9 mouse cellular contexts compared by ENCODE assay signal in genomic region chr10:79766001-79766507, GRCm38 (mm10). TPM values are rescaled to one million over a fixed set of nuclear protein-coding genes. Genes with fewer than 3 reads are reported as not detected.
DNase-seq lines count a peak whose midpoint lies in the region; ATAC-seq and TF ChIP-seq lines count a peak whose summit lies in the region.
"Had no signal": no experiment of that assay in that cellular context is flagged by ENCODE, and none has a peak within 500 bp of the region (broad histone marks: within the 10 kb centered on the region; RNA-seq: fewer than 3 reads in every experiment).

No protein-coding gene starts in this region.

- peaks cover 43% of the 10 kb centered on the region for H3K79me2 ChIP-seq in MEL (ENCODE audit: control insufficient read depth, insufficient read depth, low read length, poor library complexity)

- intact Hi-C loops in heart, postnatal 25 days (cut with DNase I): no loop called here

- H3K4me1 ChIP-seq in heart, embryonic 10.5 days: peaks cover 47% of the 10 kb centered on the region
- H3K4me1 ChIP-seq in MEL (ENCODE audit: control insufficient read depth in 1 of 2, insufficient read depth in 2 of 2, low read length in 2 of 2): peaks cover 0 to 19% of the 10 kb centered on the region in 2 experiments; a peak in 3 of 4 replicates
- H3K4me1 ChIP-seq in hindbrain, embryonic 13.5 days (replicated peaks): peaks cover 46% of the 10 kb centered on the region
- peaks cover 36% of the 10 kb centered on the region for H3K4me1 ChIP-seq in midbrain, embryonic 12.5 days

- TF ChIP-seq CTCF in MEL (IDR thresholded peaks at IDR 0.05 in 2 of 3, conservative IDR thresholded peaks at IDR 0.05 in 1 of 3; ENCODE audit: control insufficient read depth in 1 of 3, insufficient read depth in 1 of 3, low read depth in 2 of 3, low read length in 3 of 3, poor library complexity in 1 of 3, severe bottlenecking in 1 of 3): no peak

- peak overlapping the region; percentile 97 for H3K4me2 ChIP-seq in hindbrain, embryonic 13.5 days
- H3K4me2 ChIP-seq in midbrain, embryonic 12.5 days (replicated peaks): peak overlapping the region; percentile 83

- TF ChIP-seq RAD21 in MEL (IDR thresholded peaks at IDR 0.05; ENCODE audit: low read depth, low read length): no peak

- 7% methylated on average over 16 of the region's 16 CpGs for WGBS in heart, embryonic 10.5 days
- WGBS in hindbrain, embryonic 13.5 days: 9% methylated on average over 16 of the region's 16 CpGs
- WGBS in midbrain, embryonic 12.5 days: 9% methylated on average over 16 of the region's 16 CpGs

- peak; percentile 9 for ATAC-seq in hindbrain, embryonic 13.5 days (ENCODE audit: low FRiP score)
- no peak for ATAC-seq in midbrain, embryonic 12.5 days (ENCODE audit: low FRiP score, low read depth)

- peaks cover 24% of the 10 kb centered on the region for H3K36me3 ChIP-seq in heart, embryonic 10.5 days
- peaks cover 0 to 13% of the 10 kb centered on the region in 2 experiments; a peak in 2 of 4 replicates for H3K36me3 ChIP-seq in MEL (ENCODE audit: control insufficient read depth in 1 of 2, insufficient read depth in 2 of 2, low read length in 2 of 2)
- H3K36me3 ChIP-seq in hindbrain, embryonic 13.5 days: peaks cover 23% of the 10 kb centered on the region
- peaks cover 18% of the 10 kb centered on the region for H3K36me3 ChIP-seq in midbrain, embryonic 12.5 days

- peak overlapping the region; percentile 94 for H3K27ac ChIP-seq in heart, embryonic 10.5 days
- no peak overlapping the region; the same call in 1 of the 2 replicates for H3K27ac ChIP-seq in MEL (ENCODE audit: control insufficient read depth, low read depth, low read length)
- H3K27ac ChIP-seq in hindbrain, embryonic 13.5 days: peak overlapping the region; percentile 94
- H3K27ac ChIP-seq in midbrain, embryonic 12.5 days (replicated peaks): peak overlapping the region; percentile 91

- TF ChIP-seq EP300 in MEL (IDR thresholded peaks at IDR 0.05; ENCODE audit: low read depth in 1 of 2, low read length in 2 of 2): no peak

- H3K4me3 ChIP-seq in heart, embryonic 10.5 days: peak overlapping the region; percentile 77
- H3K4me3 ChIP-seq in MEL (ENCODE audit: control insufficient read depth in 1 of 2, insufficient read depth in 1 of 2, low read depth in 2 of 2, low read length in 2 of 2): peak overlapping the region; percentile 80 to 99
- peak overlapping the region; percentile 91 for H3K4me3 ChIP-seq in hindbrain, embryonic 13.5 days
- H3K4me3 ChIP-seq in midbrain, embryonic 12.5 days: peak overlapping the region; percentile 95

- TF ChIP-seq POLR2A in MEL (IDR thresholded peaks at IDR 0.05; ENCODE audit: control insufficient read depth in 1 of 2, insufficient read depth in 1 of 2, low read depth in 1 of 2, low read length in 2 of 2, poor library complexity in 1 of 2): no peak

- H3K9me3 ChIP-seq in heart, embryonic 10.5 days: no peaks in the 10 kb centered on the region
- H3K9me3 ChIP-seq in MEL (replicated peaks; ENCODE audit: insufficient read depth, low read length): no peaks in the 10 kb centered on the region
- H3K9me3 ChIP-seq in hindbrain, embryonic 13.5 days: no peaks in the 10 kb centered on the region
- no peaks in the 10 kb centered on the region for H3K9me3 ChIP-seq in midbrain, embryonic 12.5 days

- H3K9ac ChIP-seq in MEL (ENCODE audit: control insufficient read depth, low read depth, low read length, poor library complexity, severe bottlenecking): peak overlapping the region; percentile 100
- H3K9ac ChIP-seq in hindbrain, embryonic 13.5 days: peak overlapping the region; percentile 95
- H3K9ac ChIP-seq in midbrain, embryonic 12.5 days (replicated peaks): peak overlapping the region; percentile 93

- no peak for DNase-seq in heart, embryonic 10.5 days (ENCODE audit: low spot score)
- DNase-seq in heart, postnatal 25 days (ENCODE audit: low spot score): no peak
- DNase-seq in MEL (ENCODE audit: low read depth, low spot score): peak; percentile 30
- DNase-seq in right cerebral cortex, postnatal 36 days (ENCODE audit: low spot score in 2 of 2): no peak
- DNase-seq in adrenal gland, postnatal 10 days: no peak
- DNase-seq in gastrocnemius, postnatal 25 days: no peak

- H3K27me3 ChIP-seq in heart, embryonic 10.5 days (ENCODE audit: insufficient read depth, poor library complexity, severe bottlenecking): peaks cover 9% of the 10 kb centered on the region; the same call in 1 of the 2 replicates
- H3K27me3 ChIP-seq in MEL (ENCODE audit: control insufficient read depth in 1 of 2, insufficient read depth in 2 of 2, low read length in 2 of 2): no peaks in the 10 kb centered on the region
- H3K27me3 ChIP-seq in hindbrain, embryonic 13.5 days: peaks cover 7% of the 10 kb centered on the region; the same call in 1 of the 2 replicates
- H3K27me3 ChIP-seq in midbrain, embryonic 12.5 days: peaks cover 3% of the 10 kb centered on the region; the same call in 1 of the 2 replicates

TF ChIP-seq in MEL, 35 proteins besides CTCF, POLR2A, EP300 and RAD21:
- no peak for TF ChIP-seq POLR2AphosphoS2 (IDR thresholded peaks at IDR 0.05; ENCODE audit: low read length)
- no peak for TF ChIP-seq MAX (IDR thresholded peaks at IDR 0.05; ENCODE audit: low read length)
- TF ChIP-seq JUND (IDR thresholded peaks at IDR 0.05; ENCODE audit: low read depth, low read length): no peak
- no peak for TF ChIP-seq TCF12 (IDR thresholded peaks at IDR 0.05; ENCODE audit: low read depth, low read length)
- no peak for TF ChIP-seq ZMIZ1 (IDR thresholded peaks at IDR 0.05; ENCODE audit: low read depth, low read length)
- no peak for TF ChIP-seq POLR2AphosphoS5 (IDR thresholded peaks at IDR 0.05; ENCODE audit: borderline replicate concordance, low read depth, low read length)
- TF ChIP-seq ELF1 (IDR thresholded peaks at IDR 0.05; ENCODE audit: low read depth, low read length): no peak
- no peak for TF ChIP-seq SIN3A (IDR thresholded peaks at IDR 0.05; ENCODE audit: low read length)
- TF ChIP-seq SMC3 (IDR thresholded peaks at IDR 0.05; ENCODE audit: low read depth, low read length): no peak
- no peak for TF ChIP-seq ZNF384 (IDR thresholded peaks at IDR 0.05; ENCODE audit: low read depth, low read length)
TF ChIP-seq in MEL: peak in this region for 0.

RNA-seq across cellular contexts. Expression of gene Rnf126, which starts 0.7 kb away (rescaled TPM):
- polyA plus RNA-seq in heart, embryonic 10.5 days (2016; fragmentation: Nextera tagmentation; extraction: Ambion mirVana): 84.4 and 113 TPM in 2 replicates
- total RNA-seq in heart, postnatal 25 days (2021): 10 to 100 TPM; 21.2 to 22.8 TPM
- total RNA-seq in MEL (2012; rRNA removed): 78.8 and 84.8 TPM in 2 replicates
- 100 to 1,000 TPM; 174 to 184 TPM for polyA plus RNA-seq in MEL (2012; ENCODE audit: insufficient read depth in 1 of 2, insufficient read length in 2 of 2, low read depth in 1 of 2, low replicate concordance in 2 of 2, missing spikeins in 1 of 2)
- 87.9 and 90.7 TPM in 2 replicates for polyA plus RNA-seq in hindbrain, embryonic 13.5 days (2015; fragmentation: Nextera tagmentation; extraction: Ambion mirVana)
- polyA plus RNA-seq in midbrain, embryonic 12.5 days (2016; fragmentation: Nextera tagmentation; extraction: Ambion mirVana): 98.8 and 104 TPM in 2 replicates
- total RNA-seq in adrenal gland, postnatal 10 days (2021): 10 to 100 TPM; 50.8 to 55.1 TPM
- 10 to 100 TPM; 27.4 to 33.4 TPM for total RNA-seq in gastrocnemius, postnatal 25 days (2021)

RNA-seq across cellular contexts. Expression of gene Fstl3, which starts 11.0 kb away (rescaled TPM):
- 7.9 and 8.0 TPM in 2 replicates for polyA plus RNA-seq in heart, embryonic 10.5 days (2016; fragmentation: Nextera tagmentation; extraction: Ambion mirVana)
- 1 to 10 TPM; 2.9 to 4.2 TPM for total RNA-seq in heart, postnatal 25 days (2021)
- total RNA-seq in MEL (2012; rRNA removed): 2.2 and 4.3 TPM in 2 replicates
- 1 to 10 TPM in 1 of 2 experiments, not detected in 1; 7.1 TPM for polyA plus RNA-seq in MEL (2012; ENCODE audit: insufficient read depth in 1 of 2, insufficient read length in 2 of 2, low read depth in 1 of 2, low replicate concordance in 2 of 2, missing spikeins in 1 of 2)
- 1.3 and 1.4 TPM in 2 replicates for polyA plus RNA-seq in hindbrain, embryonic 13.5 days (2015; fragmentation: Nextera tagmentation; extraction: Ambion mirVana)
- 1.0 and 1.6 TPM in 2 replicates for polyA plus RNA-seq in midbrain, embryonic 12.5 days (2016; fragmentation: Nextera tagmentation; extraction: Ambion mirVana)
- 1 to 10 TPM; 5.5 to 5.7 TPM for total RNA-seq in adrenal gland, postnatal 10 days (2021)
- 1 to 10 TPM; 2.0 to 2.1 TPM for total RNA-seq in gastrocnemius, postnatal 25 days (2021)

RNA-seq across cellular contexts. Expression of gene Fgf22, which starts 11.2 kb away (rescaled TPM):
- 0.11 and 0.16 TPM in 2 replicates for polyA plus RNA-seq in heart, embryonic 10.5 days (2016; fragmentation: Nextera tagmentation; extraction: Ambion mirVana)
- total RNA-seq in heart, postnatal 25 days (2021): not detected
- 0.15 and 0.33 TPM in 2 replicates for total RNA-seq in MEL (2012; rRNA removed)
- under 1 TPM in 1 of 2 experiments, not detected in 1; 0.33 TPM for polyA plus RNA-seq in MEL (2012; ENCODE audit: insufficient read depth in 1 of 2, insufficient read length in 2 of 2, low read depth in 1 of 2, low replicate concordance in 2 of 2, missing spikeins in 1 of 2)
- polyA plus RNA-seq in hindbrain, embryonic 13.5 days (2015; fragmentation: Nextera tagmentation; extraction: Ambion mirVana): 1.00 and 2.1 TPM in 2 replicates
- polyA plus RNA-seq in midbrain, embryonic 12.5 days (2016; fragmentation: Nextera tagmentation; extraction: Ambion mirVana): 0.48 and 0.55 TPM in 2 replicates
- total RNA-seq in adrenal gland, postnatal 10 days (2021): not detected
- total RNA-seq in gastrocnemius, postnatal 25 days (2021): not detected
- polyA plus RNA-seq: gonadal fat pad, adult 2 months had no signal

RNA-seq across cellular contexts. Expression of gene Polrmt, which starts 19.7 kb away (rescaled TPM):
- polyA plus RNA-seq in heart, embryonic 10.5 days (2016; fragmentation: Nextera tagmentation; extraction: Ambion mirVana): 39.8 and 42.5 TPM in 2 replicates
- 10 to 100 TPM; 37.0 to 38.6 TPM for total RNA-seq in heart, postnatal 25 days (2021)
- 35.7 and 36.7 TPM in 2 replicates for total RNA-seq in MEL (2012; rRNA removed)
- polyA plus RNA-seq in MEL (2012; ENCODE audit: insufficient read depth in 1 of 2, insufficient read length in 2 of 2, low read depth in 1 of 2, low replicate concordance in 2 of 2, missing spikeins in 1 of 2): 10 to 100 TPM in 1 of 2 experiments, not detected in 1; 66.9 TPM
- polyA plus RNA-seq in hindbrain, embryonic 13.5 days (2015; fragmentation: Nextera tagmentation; extraction: Ambion mirVana): 37.1 and 42.4 TPM in 2 replicates
- polyA plus RNA-seq in midbrain, embryonic 12.5 days (2016; fragmentation: Nextera tagmentation; extraction: Ambion mirVana): 45.3 and 46.3 TPM in 2 replicates
- 10 to 100 TPM; 60.1 to 69.8 TPM for total RNA-seq in adrenal gland, postnatal 10 days (2021)
- 10 to 100 TPM; 26.7 to 27.2 TPM for total RNA-seq in gastrocnemius, postnatal 25 days (2021)

RNA-seq across cellular contexts. Expression of gene Prss57, which starts 24.7 kb away (rescaled TPM):
- not detected in 2 replicates for polyA plus RNA-seq in heart, embryonic 10.5 days (2016; fragmentation: Nextera tagmentation; extraction: Ambion mirVana)
- not detected for total RNA-seq in heart, postnatal 25 days (2021)
- total RNA-seq in MEL (2012; rRNA removed): 0.39 and 0.50 TPM in 2 replicates
- polyA plus RNA-seq in MEL (2012; ENCODE audit: insufficient read depth in 1 of 2, insufficient read length in 2 of 2, low read depth in 1 of 2, low replicate concordance in 2 of 2, missing spikeins in 1 of 2): under 1 TPM in 1 of 2 experiments, not detected in 1; 0.70 TPM
- 0.18 TPM in 1 of 2 replicates, not detected in the other for polyA plus RNA-seq in hindbrain, embryonic 13.5 days (2015; fragmentation: Nextera tagmentation; extraction: Ambion mirVana)
- 0.27 TPM in 1 of 2 replicates, not detected in the other for polyA plus RNA-seq in midbrain, embryonic 12.5 days (2016; fragmentation: Nextera tagmentation; extraction: Ambion mirVana)
- total RNA-seq in adrenal gland, postnatal 10 days (2021): under 1 TPM; 0.09 to 0.21 TPM
- not detected for total RNA-seq in gastrocnemius, postnatal 25 days (2021)
